Mouse (Mus musculus) heart, embryonic 12.5 days (tissue): ENCODE measurements around the gene Dlgap4. TPM values are rescaled to one million over a fixed set of nuclear protein-coding genes. Genes with fewer than 3 reads are reported as not detected.

ENCODE experiments used
- ATAC-seq: fragments of 200-750 bp; cut with Nextera tagmentation; 2 replicates; pipeline ENCODE4 v1.8.0; 2017; ENCODE audit warnings: moderate TSS enrichment, moderate library complexity; ENCODE audit not compliant: insufficient number of reproducible peaks, low FRiP score
- H3K27ac ChIP-seq: fragments of 300-500 bp; sonication (generic); 2 replicates; pipeline ENCODE4 v1.5.1; 2016; ENCODE audit warnings: mild to moderate bottlenecking, moderate library complexity; ENCODE audit not compliant: poor library complexity, severe bottlenecking
- H3K27me3 ChIP-seq: fragments of 300-500 bp; sonication (generic); replicated peaks from 2 replicates; pipeline ENCODE4 v1.6.1; 2016; ENCODE audit warnings: mild to moderate bottlenecking, moderate library complexity
- H3K36me3 ChIP-seq: fragments of 300-500 bp; sonication (generic); 2 replicates; pipeline ENCODE4 v1.6.1; 2016; ENCODE audit warnings: mild to moderate bottlenecking, moderate library complexity
- H3K4me1 ChIP-seq: fragments of 300-500 bp; sonication (generic); replicated peaks from 2 replicates; pipeline ENCODE4 v1.6.1; 2016; ENCODE audit warnings: mild to moderate bottlenecking
- H3K4me2 ChIP-seq: fragments of 300-500 bp; sonication (generic); 2 replicates; pipeline ENCODE4 v1.6.1; 2016; ENCODE audit warnings: mild to moderate bottlenecking, moderate library complexity
- H3K4me3 ChIP-seq: fragments of 300-500 bp; sonication (generic); 2 replicates; pipeline ENCODE4 v1.5.1; 2016; ENCODE audit warnings: mild to moderate bottlenecking
- H3K9ac ChIP-seq: fragments of 300-500 bp; sonication (generic); 2 replicates; pipeline ENCODE4 v1.6.1; 2016; ENCODE audit warnings: mild to moderate bottlenecking, moderate library complexity
- H3K9me3 ChIP-seq: fragments of 300-500 bp; sonication (generic); replicated peaks from 2 replicates; pipeline ENCODE4 v1.6.1; 2016; ENCODE audit warnings: mild to moderate bottlenecking, moderate library complexity
- WGBS: fragments of 180-500 bp; shearing (Covaris S2); methylation state at CpG from one replicate; pipeline ENCODE4 v1.1.7; 2016; 5-methylcytosine and 5-hydroxymethylcytosine counted together
- polyA plus RNA-seq: library from polyadenylated mRNA; unstranded; fragments of >200 nt; fragmentation: Nextera tagmentation; extraction: Ambion mirVana; gene quantifications from 2 replicates; pipeline ENCODE4 v1.2.1, GENCODE M21; 2016

Dlgap4 gene
- polyA plus RNA-seq, 1 experiment from 2014 or later: 72.1 TPM

DNA sequence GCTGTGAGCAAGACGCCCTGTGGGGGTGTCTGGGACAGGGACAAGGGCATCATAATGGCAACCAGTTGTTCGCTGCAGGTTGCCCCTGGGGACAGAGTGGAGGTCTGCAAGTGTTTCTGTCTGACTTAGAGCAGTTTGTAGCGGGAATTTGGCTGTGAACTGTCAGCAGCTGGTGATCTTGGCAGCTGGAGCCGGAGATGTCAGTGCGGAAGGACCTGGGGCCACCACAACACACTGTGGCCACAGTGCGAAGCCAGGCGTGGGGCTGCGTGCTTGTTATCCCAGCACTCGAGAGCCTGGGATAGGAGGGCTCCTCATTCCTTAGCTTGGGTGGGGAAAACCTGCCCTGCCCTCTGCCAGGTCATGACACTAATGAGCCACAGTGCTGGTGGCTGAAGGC, 84.7 kb downstream of the Dlgap4 start:
- Histone ChIP-seq H3K4me1 (no peaks in the 10 kb centered on the region), H3K27ac (no peak overlapping the region), H3K4me3 (no peak overlapping the region), H3K27me3 (peaks cover 46% of the 10 kb centered on the region), H3K9me3 (no peaks in the 10 kb centered on the region), H3K9ac (no peak overlapping the region), H3K36me3 (no peaks in the 10 kb centered on the region), H3K4me2 (no peak overlapping the region)
- 55% methylated on average over 9 of the region's 9 CpGs for WGBS
- ATAC-seq: no peak

GRCm38 (mm10) chr2:156705473-156705872, 92.0 kb downstream of the Dlgap4 start:
- Histone ChIP-seq H3K9ac (no peak overlapping the region), H3K27me3 (peaks cover 24% of the 10 kb centered on the region), H3K36me3 (no peaks in the 10 kb centered on the region), H3K4me3 (no peak overlapping the region), H3K4me2 (no peak overlapping the region), H3K9me3 (no peaks in the 10 kb centered on the region), H3K27ac (no peak overlapping the region), H3K4me1 (no peaks in the 10 kb centered on the region)
- WGBS: 18% methylated on average over 6 of the region's 6 CpGs
- ATAC-seq: no peak

DNA sequence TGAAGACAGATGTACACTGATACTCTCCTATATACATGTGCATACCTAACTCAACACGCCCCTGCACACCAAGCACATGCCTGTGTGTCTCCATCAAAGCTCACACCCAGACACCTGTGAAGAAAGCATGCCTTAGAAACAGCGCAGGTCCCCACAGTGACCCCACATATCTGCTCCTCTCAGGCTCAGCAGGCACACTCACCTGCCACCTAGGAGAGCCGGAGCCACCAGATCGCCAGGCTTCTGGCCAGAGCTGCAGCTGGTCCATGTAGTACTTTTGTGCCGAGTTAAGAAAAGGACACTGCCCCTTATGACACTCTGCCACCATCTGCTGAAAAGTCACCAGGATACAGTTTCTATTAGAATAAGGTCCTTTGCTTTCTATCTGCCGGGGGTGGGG, 103.2 kb downstream of the Dlgap4 start:
- H3K36me3 ChIP-seq: peaks cover 8% of the 10 kb centered on the region; the same call in 1 of the 2 replicates
- ATAC-seq: no peak
- peak overlapping the region; percentile 65 for H3K4me2 ChIP-seq
- peaks cover 36% of the 10 kb centered on the region for H3K4me1 ChIP-seq
- peak overlapping the region; percentile 30; the same call in 1 of the 2 replicates for H3K4me3 ChIP-seq
- 76% methylated on average over 6 of the region's 6 CpGs for WGBS
- H3K9ac ChIP-seq: no peak overlapping the region
- H3K9me3 ChIP-seq: no peaks in the 10 kb centered on the region
- H3K27ac ChIP-seq: peak overlapping the region; percentile 90; the same call in 1 of the 2 replicates
- H3K27me3 ChIP-seq: 0 out of 2 replicates have a peak, but pooled peaks cover 3% of the 10 kb centered on the region

DNA sequence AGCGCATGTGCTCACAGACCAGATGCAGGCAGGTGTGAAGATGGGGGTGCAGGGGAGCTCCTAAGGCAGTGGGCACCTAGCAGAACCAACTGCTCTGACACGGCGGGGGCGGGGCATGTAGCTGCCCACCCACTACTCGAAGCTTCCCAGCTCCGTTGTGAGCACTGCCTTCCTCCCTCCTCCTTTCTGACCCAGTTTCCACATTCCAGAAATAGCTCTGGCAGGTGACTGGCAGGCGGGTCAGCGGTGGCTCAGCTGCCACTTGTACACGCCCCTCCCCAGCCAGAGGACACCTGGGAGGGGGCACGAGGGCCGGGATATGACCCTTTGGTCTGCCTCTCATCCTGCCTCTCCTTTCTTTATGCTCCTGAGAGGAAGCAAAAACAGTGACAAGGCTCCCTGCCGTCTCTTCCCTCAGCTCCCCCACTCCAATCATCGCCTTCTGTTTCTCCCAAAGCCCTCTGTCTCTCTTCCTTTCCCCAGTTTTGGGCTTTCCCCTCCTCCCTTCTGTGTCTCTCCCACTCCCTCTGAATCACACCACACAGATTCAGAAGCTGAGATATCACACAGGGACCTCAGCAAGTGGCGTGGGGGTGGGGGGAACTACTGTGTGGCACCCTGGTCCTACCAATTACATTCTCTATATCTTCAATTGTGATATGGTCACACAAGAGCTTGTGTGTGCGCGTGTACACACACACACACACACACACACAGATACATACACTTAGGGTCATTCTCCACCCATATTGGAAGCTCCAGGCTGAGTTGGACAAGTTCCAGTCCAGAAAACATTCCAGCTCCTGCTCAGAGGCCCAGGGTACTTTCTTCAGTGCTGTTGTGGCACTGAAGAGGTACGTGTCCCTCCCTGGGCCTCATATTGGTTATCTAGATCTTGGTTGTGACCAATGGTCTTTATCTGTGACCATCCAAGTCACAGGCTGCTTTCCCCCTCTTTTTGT, 104.1 kb downstream of the Dlgap4 start:
- peaks cover 8% of the 10 kb centered on the region; the same call in 1 of the 2 replicates for H3K36me3 ChIP-seq
- no peaks in the 10 kb centered on the region for H3K9me3 ChIP-seq
- ATAC-seq: no peak
- H3K27me3 ChIP-seq: no peaks in the 10 kb centered on the region
- peaks cover 44% of the 10 kb centered on the region for H3K4me1 ChIP-seq
- peak overlapping the region; percentile 90 for H3K27ac ChIP-seq
- peak overlapping the region; percentile 30 for H3K4me3 ChIP-seq
- H3K4me2 ChIP-seq: peak overlapping the region; percentile 65
- 9% methylated on average over 17 of the region's 17 CpGs for WGBS
- H3K9ac ChIP-seq: peak overlapping the region; percentile 5; the same call in 1 of the 2 replicates

DNA sequence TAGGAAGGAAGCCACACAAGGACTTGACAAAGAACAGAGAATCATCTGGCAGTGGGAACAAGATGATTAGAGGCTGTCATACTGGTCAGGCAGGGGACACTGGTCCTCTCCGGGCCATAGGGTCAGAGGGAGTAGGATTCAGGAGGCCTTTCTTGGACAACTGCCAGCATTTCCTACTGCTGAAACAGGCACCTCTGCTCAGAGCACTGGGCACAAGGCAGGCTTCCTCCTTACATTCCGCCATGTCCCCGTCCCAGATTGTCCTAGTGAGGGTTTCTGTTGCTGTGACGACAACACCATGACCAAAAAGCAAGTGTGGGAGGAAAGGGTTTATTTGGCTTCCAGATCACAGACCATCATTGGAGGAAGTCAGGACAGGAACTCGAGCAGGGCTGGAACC, 105.3 kb downstream of the Dlgap4 start:
- Histone ChIP-seq H3K9me3 (no peaks in the 10 kb centered on the region), H3K36me3 (peaks cover 8% of the 10 kb centered on the region; the same call in 1 of the 2 replicates), H3K27ac (peak overlapping the region; percentile 90), H3K9ac (no peak overlapping the region), H3K27me3 (no peaks in the 10 kb centered on the region), H3K4me2 (no peak overlapping the region), H3K4me1 (peaks cover 49% of the 10 kb centered on the region), H3K4me3 (no peak overlapping the region)
- peak; percentile 30; the same call in 1 of the 2 replicates for ATAC-seq
- 42% methylated on average over 5 of the region's 5 CpGs for WGBS

- peaks cover 1% of the 10 kb centered on the region; the same call in 1 of the 2 replicates for H3K36me3 ChIP-seq
- peak overlapping the region; percentile 90 for H3K4me2 ChIP-seq
- ATAC-seq: no peak
- peak overlapping the region; percentile 92 for H3K9ac ChIP-seq
- H3K27ac ChIP-seq: peak overlapping the region; percentile 62
- H3K4me1 ChIP-seq: peaks cover 57% of the 10 kb centered on the region
- H3K27me3 ChIP-seq: no peaks in the 10 kb centered on the region
- 79% methylated on average over 8 of the region's 8 CpGs for WGBS
- H3K9me3 ChIP-seq: no peaks in the 10 kb centered on the region
- H3K4me3 ChIP-seq: peak overlapping the region; percentile 73
Measured at GRCm38 (mm10) chr2:156719549-156720312, 106.2 kb downstream of the Dlgap4 start.

GRCm38 (mm10) chr2:156720313-156720674, 106.8 kb downstream of the Dlgap4 start:
- H3K9me3 ChIP-seq: no peaks in the 10 kb centered on the region
- no peak; the same call in 1 of the 2 replicates for ATAC-seq
- peak overlapping the region; percentile 92 for H3K9ac ChIP-seq
- no peaks in the 10 kb centered on the region for H3K36me3 ChIP-seq
- H3K4me1 ChIP-seq: peaks cover 62% of the 10 kb centered on the region
- H3K27ac ChIP-seq: peak overlapping the region; percentile 62
- WGBS: under 1% methylated on average over 10 of the region's 10 CpGs
- no peaks in the 10 kb centered on the region for H3K27me3 ChIP-seq
- peak overlapping the region; percentile 90 for H3K4me2 ChIP-seq
- H3K4me3 ChIP-seq: peak overlapping the region; percentile 73

DNA sequence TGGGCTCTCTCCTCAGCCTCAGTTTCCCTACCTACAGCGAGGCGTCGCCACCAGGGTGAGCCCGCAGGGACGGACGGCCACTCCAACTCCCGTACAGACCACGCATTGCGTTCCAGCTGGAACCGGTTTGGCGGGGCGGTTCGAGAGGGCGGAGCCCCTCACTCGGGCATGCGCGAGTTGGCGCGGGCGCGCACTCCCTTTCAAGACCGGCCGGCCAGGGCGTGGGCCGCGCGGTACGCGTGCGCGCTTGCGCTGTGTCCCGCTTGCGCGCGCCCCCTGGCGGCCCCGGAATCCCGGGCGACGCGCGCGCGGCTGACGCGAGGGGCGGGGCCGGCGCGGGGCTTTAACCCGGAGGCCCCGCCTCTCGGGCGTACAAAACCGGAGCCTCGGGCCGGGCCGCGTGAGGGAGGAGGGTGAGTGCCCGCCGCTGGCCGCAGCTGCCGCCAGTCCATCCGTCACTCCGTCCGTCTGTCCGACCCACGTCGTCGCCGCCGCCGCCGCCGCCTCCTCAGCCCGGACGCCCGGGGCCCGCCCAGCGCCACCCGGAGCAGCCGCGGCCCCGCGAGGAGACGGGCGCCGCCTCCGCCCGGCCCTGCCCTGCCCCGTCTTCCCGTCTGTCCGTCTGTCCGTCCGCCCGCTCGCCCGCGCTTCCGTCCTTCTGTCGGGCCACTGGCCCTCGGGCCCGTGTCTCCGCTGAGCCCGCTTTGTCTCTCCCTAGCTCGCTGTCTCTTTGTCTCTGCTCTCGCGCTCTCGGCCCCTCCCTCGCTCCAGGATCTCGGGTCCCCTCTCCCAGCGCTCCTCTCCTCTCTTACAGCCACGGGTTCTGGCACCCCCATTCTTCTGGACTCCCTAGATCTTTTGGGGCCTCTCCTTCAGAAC, 107.4 kb downstream of the Dlgap4 start:
- Histone ChIP-seq H3K4me1 (peaks cover 69% of the 10 kb centered on the region), H3K4me2 (peak overlapping the region; percentile 90), H3K27me3 (no peaks in the 10 kb centered on the region), H3K27ac (peak overlapping the region; percentile 76), H3K9me3 (no peaks in the 10 kb centered on the region), H3K36me3 (no peaks in the 10 kb centered on the region), H3K4me3 (peak overlapping the region; percentile 73), H3K9ac (peak overlapping the region; percentile 92)
- peak; percentile 90 for ATAC-seq
- WGBS: under 1% methylated on average over 102 of the region's 114 CpGs

DNA sequence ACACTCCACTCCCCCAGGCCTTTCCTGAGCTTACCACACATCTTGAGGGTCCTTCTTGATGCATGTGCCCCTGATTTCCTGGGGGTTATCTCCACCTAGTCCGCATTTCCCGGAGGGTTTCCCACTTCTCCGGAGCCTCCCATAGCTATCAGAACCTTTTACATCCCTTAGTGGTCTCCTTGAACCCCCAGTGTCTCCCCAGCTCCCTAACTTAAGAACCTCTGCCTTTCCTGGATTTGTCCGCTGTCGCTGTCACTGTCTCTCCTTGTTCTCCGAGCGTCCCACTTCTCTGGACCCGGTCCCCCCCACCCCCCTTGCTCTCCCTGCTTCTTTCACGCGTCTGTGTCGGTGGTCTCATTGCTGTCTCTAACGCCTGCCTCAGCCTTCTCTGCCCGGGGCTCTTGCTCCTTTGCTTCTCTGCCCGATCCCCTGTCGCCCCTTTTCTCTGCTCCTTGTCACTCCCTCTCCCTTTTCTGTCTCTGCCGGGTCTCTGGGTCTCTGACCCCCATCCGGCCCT, 108.1 kb downstream of the Dlgap4 start:
- ATAC-seq: no peak
- peak overlapping the region; percentile 92 for H3K9ac ChIP-seq
- H3K27ac ChIP-seq: peak overlapping the region; percentile 76
- under 1% methylated on average over 17 of the region's 17 CpGs for WGBS
- H3K9me3 ChIP-seq: no peaks in the 10 kb centered on the region
- peak overlapping the region; percentile 73 for H3K4me3 ChIP-seq
- no peaks in the 10 kb centered on the region for H3K27me3 ChIP-seq
- peak overlapping the region; percentile 90 for H3K4me2 ChIP-seq
- H3K4me1 ChIP-seq: peaks cover 74% of the 10 kb centered on the region
- H3K36me3 ChIP-seq: no peaks in the 10 kb centered on the region

- WGBS: under 1% methylated on average over 15 of the region's 15 CpGs
- H3K36me3 ChIP-seq: no peaks in the 10 kb centered on the region
- peak overlapping the region; percentile 92 for H3K9ac ChIP-seq
- no peak for ATAC-seq
- peak overlapping the region; percentile 73 for H3K4me3 ChIP-seq
- no peaks in the 10 kb centered on the region for H3K9me3 ChIP-seq
- H3K4me1 ChIP-seq: peaks cover 74% of the 10 kb centered on the region
- H3K27ac ChIP-seq: peak overlapping the region; percentile 76
- H3K27me3 ChIP-seq: no peaks in the 10 kb centered on the region
- peak overlapping the region; percentile 90 for H3K4me2 ChIP-seq
Measured at GRCm38 (mm10) chr2:156722071-156722575, 108.6 kb downstream of the Dlgap4 start.
